Mouse (Mus musculus): ENCODE measurements around the gene Pomt2.

GRCm38 (mm10) chr12:87065446-87065845 lies 82.3 kb downstream of the Pomt2 start:
- TF ChIP-seq CTCF (IDR thresholded peaks at IDR 0.05; ENCODE audit: borderline replicate concordance, control insufficient read depth, extremely low read depth, insufficient read depth, low read length, poor library complexity) (no peak), POLR2A (IDR thresholded peaks at IDR 0.05; ENCODE audit: control insufficient read depth, extremely low read depth, insufficient read depth, low read length, poor library complexity) (no peak)
